Mouse (Mus musculus) forebrain, embryonic 14.5 days (tissue): Measurements from ENCODE around the gene Tpp1. TPM values are rescaled to one million over a fixed set of nuclear protein-coding genes. Genes with fewer than 3 reads are reported as not detected.

ENCODE experiments used
- ATAC-seq: fragments of 200-750 bp; cut with Nextera tagmentation; 2 replicates; pipeline ENCODE4 v1.8.0; 2017; ENCODE audit warnings: mild to moderate bottlenecking, moderate library complexity
- DNase-seq: peaks from one replicate; pipeline ENCODE4 v3.0.0-alpha.2; 2015; ENCODE audit warnings: low spot score
- H3K27ac ChIP-seq: fragments of 300-500 bp; sonication (generic); 2 replicates; pipeline ENCODE4 v1.5.1; 2014; ENCODE audit warnings: low read depth, mild to moderate bottlenecking, control low read depth, low read length, moderate library complexity
- H3K27me3 ChIP-seq: fragments of 300-500 bp; sonication (generic); replicated peaks from 2 replicates; pipeline ENCODE4 v1.6.1; 2014; ENCODE audit warnings: low read length, control low read depth, mixed read lengths; ENCODE audit not compliant: control insufficient read depth, insufficient read depth
- H3K36me3 ChIP-seq: fragments of 300-500 bp; sonication (generic); 2 replicates; pipeline ENCODE4 v1.6.1; 2014; ENCODE audit warnings: low read length, control low read depth; ENCODE audit not compliant: control insufficient read depth, insufficient read depth
- H3K4me1 ChIP-seq: fragments of 300-500 bp; sonication (generic); 2 replicates; pipeline ENCODE4 v1.6.1; 2014; ENCODE audit warnings: antibody characterized with exemption, low read length, control low read depth; ENCODE audit not compliant: control insufficient read depth, insufficient read depth
- H3K4me2 ChIP-seq: fragments of 300-500 bp; sonication (generic); 2 replicates; pipeline ENCODE4 v1.6.1; 2014; ENCODE audit warnings: mild to moderate bottlenecking, control low read depth, low read length
- H3K4me3 ChIP-seq: fragments of 300-500 bp; sonication (generic); 2 replicates; pipeline ENCODE4 v1.5.1; 2014; ENCODE audit warnings: low read depth, low read length, control low read depth
- H3K9ac ChIP-seq: fragments of 300-500 bp; sonication (generic); 2 replicates; pipeline ENCODE4 v1.6.1; 2014; ENCODE audit warnings: mild to moderate bottlenecking, low read length, control low read depth, moderate library complexity
- H3K9me3 ChIP-seq: fragments of 300-500 bp; sonication (generic); replicated peaks from 2 replicates; pipeline ENCODE4 v1.6.1; 2016; ENCODE audit warnings: low read length, control low read depth, mixed read lengths; ENCODE audit not compliant: control insufficient read depth
- WGBS: fragments of 180-500 bp; shearing (Covaris S2); extraction: QIAGEN DNeasy Blood & Tissue Kit; methylation state at CpG from one replicate; pipeline ENCODE4 v1.1.7; 2014; 5-methylcytosine and 5-hydroxymethylcytosine counted together
- polyA plus RNA-seq: library from polyadenylated mRNA; unstranded; fragments of >200 nt; fragmentation: Nextera tagmentation; extraction: Ambion mirVana; gene quantifications from 2 replicates; pipeline ENCODE4 v1.2.1, GENCODE M21; 2014

Tpp1 gene
- polyA plus RNA-seq, 1 experiment from 2014 or later, result 44.3 TPM

- DNase-seq, result no peak
- ATAC-seq, result no peak
- Histone ChIP-seq H3K4me3 (no peak overlapping the region), H3K9ac (peak overlapping the region; percentile 13), H3K4me2 (peak overlapping the region; percentile 73), H3K27ac (no peak overlapping the region), H3K27me3 (no peaks in the 10 kb centered on the region), H3K4me1 (peaks cover 37% of the 10 kb centered on the region), H3K9me3 (no peaks in the 10 kb centered on the region), H3K36me3 (peaks cover 65% of the 10 kb centered on the region)
- WGBS, result 61% methylated on average over 4 of the region's 4 CpGs
These were observed 31.8 kb upstream of the Tpp1 start for GRCm38 (mm10) chr7:105783861-105784260.

- Histone ChIP-seq H3K9me3 (no peaks in the 10 kb centered on the region), H3K36me3 (peaks cover 82% of the 10 kb centered on the region), H3K4me2 (no peak overlapping the region), H3K4me3 (no peak overlapping the region), H3K4me1 (peaks cover 22% of the 10 kb centered on the region), H3K27me3 (no peaks in the 10 kb centered on the region), H3K27ac (peak overlapping the region; percentile 58; the same call in 1 of the 2 replicates), H3K9ac (peak overlapping the region; percentile 22)
- WGBS, result 28% methylated on average over 4 of the region's 4 CpGs
- DNase-seq (peak; percentile 42), ATAC-seq (peak; percentile 55; the same call in 1 of the 2 replicates)
These were observed 26.7 kb upstream of the Tpp1 start for GRCm38 (mm10) chr7:105778553-105779265.

DNA sequence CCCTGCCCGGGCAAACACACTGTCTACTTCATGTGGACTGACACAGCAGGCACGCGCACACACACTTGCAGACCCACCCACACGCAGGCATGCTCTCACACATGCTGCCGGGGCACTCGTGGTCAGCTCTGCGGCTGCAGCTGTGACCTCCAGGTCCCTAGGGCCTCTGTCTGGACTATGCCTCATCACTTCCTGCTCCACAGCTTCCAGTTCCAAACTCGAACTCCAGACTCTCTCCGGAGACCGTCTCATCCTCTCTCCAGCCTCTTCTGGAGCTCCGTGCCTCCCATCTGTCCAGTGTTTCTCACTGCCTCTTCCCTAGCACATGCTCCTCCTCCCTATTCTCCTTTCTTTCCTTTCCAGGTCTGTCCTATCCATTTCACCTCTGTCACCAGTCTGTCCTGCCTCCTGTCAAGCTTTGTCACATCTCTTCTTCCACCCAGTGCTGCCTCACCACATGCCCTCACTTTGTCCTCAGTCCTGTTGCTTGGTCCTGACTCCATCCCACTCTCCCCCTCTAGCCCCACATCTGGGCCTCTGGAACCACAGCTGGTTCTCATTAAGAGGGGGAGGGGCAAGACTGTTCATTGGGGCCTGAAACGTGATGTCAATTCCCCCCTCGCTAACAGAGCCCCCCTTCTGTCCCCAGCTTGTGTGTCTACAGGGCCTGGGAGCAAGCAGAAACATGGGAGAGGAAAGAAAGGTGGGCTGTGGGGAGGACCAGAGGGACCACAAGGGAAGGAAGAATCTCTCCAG is 25.9 kb upstream of the Tpp1 start:
- DNase-seq (no peak), ATAC-seq (peak; percentile 41)
- Histone ChIP-seq H3K27me3 (no peaks in the 10 kb centered on the region), H3K4me1 (peaks cover 16% of the 10 kb centered on the region), H3K9me3 (no peaks in the 10 kb centered on the region), H3K4me3 (no peak overlapping the region), H3K9ac (peak overlapping the region; percentile 22; the same call in 1 of the 2 replicates), H3K27ac (no peak overlapping the region; the same call in 1 of the 2 replicates), H3K36me3 (peaks cover 81% of the 10 kb centered on the region), H3K4me2 (no peak overlapping the region)
- WGBS, result 77% methylated on average over 13 of the region's 13 CpGs

- H3K4me3 ChIP-seq, result no peak overlapping the region
- H3K36me3 ChIP-seq, result peaks cover 81% of the 10 kb centered on the region
- H3K27me3 ChIP-seq, result no peaks in the 10 kb centered on the region
- 91% methylated on average over 1 of the region's 1 CpGs for WGBS
- ATAC-seq (no peak), DNase-seq (no peak)
- H3K9ac ChIP-seq, result no peak overlapping the region
- no peak overlapping the region for H3K4me2 ChIP-seq
- H3K9me3 ChIP-seq, result no peaks in the 10 kb centered on the region
- no peak overlapping the region for H3K27ac ChIP-seq
- H3K4me1 ChIP-seq, result peaks cover 16% of the 10 kb centered on the region
These were observed 25.3 kb upstream of the Tpp1 start for GRCm38 (mm10) chr7:105777316-105777715.

- DNase-seq, result no peak
- WGBS, result 82% methylated on average over 2 of the region's 2 CpGs
- Histone ChIP-seq H3K4me1 (peaks cover 16% of the 10 kb centered on the region), H3K36me3 (peaks cover 81% of the 10 kb centered on the region), H3K27me3 (no peaks in the 10 kb centered on the region), H3K9ac (no peak overlapping the region), H3K27ac (no peak overlapping the region), H3K4me3 (no peak overlapping the region), H3K9me3 (no peaks in the 10 kb centered on the region), H3K4me2 (no peak overlapping the region)
- no peak for ATAC-seq
These were observed 24.0 kb upstream of the Tpp1 start for GRCm38 (mm10) chr7:105776026-105776425.

GRCm38 (mm10) chr7:105774661-105775060 is 22.6 kb upstream of the Tpp1 start:
- no peak overlapping the region for H3K27ac ChIP-seq
- WGBS, result 28% methylated on average over 8 of the region's 8 CpGs
- no peak overlapping the region for H3K4me3 ChIP-seq
- H3K36me3 ChIP-seq, result peaks cover 82% of the 10 kb centered on the region
- no peak overlapping the region for H3K4me2 ChIP-seq
- no peak for ATAC-seq
- H3K4me1 ChIP-seq, result peaks cover 16% of the 10 kb centered on the region
- no peaks in the 10 kb centered on the region for H3K27me3 ChIP-seq
- no peaks in the 10 kb centered on the region for H3K9me3 ChIP-seq
- H3K9ac ChIP-seq, result 0 out of 2 replicates have a peak overlapping the region, but pooled peaks have one; percentile 3
- no peak for DNase-seq

DNA sequence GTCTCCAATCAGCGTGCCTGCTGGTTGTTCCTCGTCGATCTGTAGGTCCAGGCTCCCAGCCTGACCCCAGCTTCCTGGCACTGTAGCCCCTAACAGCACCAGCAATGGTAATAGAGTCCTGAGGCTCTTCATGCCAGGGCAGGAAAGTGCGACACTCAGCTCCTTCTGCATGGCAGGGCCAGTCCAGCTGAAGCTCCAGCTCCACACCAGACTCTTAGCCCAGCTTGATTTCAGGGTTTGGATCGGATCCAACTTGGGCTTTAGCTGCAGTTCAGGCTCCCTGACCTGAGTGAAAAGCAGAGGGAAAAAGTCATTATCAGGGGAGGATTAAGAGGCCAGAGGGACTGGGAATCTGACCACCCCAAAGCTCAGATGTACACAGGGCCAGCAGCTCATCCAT is 21.0 kb upstream of the Tpp1 start:
- 92% methylated on average over 5 of the region's 5 CpGs for WGBS

DNA sequence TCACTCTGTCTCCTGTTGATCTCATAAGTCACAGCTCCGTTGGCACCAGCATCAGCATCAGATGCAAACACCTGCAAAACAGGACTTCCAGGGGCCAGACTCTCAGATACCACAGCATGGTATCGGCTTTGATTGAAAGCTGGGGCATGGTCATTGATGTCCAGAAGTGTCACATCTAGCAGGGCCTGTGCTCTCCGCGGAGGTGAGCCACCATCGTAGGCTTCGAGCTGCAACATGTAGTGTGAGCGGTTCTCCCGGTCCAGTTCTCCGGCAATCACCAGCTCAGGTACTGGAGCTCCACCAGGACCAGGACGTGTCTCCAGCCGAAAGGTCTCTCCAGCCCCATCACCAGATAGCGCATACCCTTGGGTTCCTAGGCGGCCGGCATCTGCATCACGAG is 20.3 kb upstream of the Tpp1 start:
- DNase-seq (no peak), ATAC-seq (no peak)
- H3K4me2 ChIP-seq, result no peak overlapping the region
- no peak overlapping the region for H3K4me3 ChIP-seq
- H3K36me3 ChIP-seq, result peaks cover 84% of the 10 kb centered on the region
- no peak overlapping the region for H3K9ac ChIP-seq
- no peak overlapping the region for H3K27ac ChIP-seq
- H3K4me1 ChIP-seq, result peaks cover 2% of the 10 kb centered on the region; the same call in 1 of the 2 replicates
- H3K9me3 ChIP-seq, result no peaks in the 10 kb centered on the region
- WGBS, result 96% methylated on average over 15 of the region's 15 CpGs
- H3K27me3 ChIP-seq, result no peaks in the 10 kb centered on the region

More for the DNA sequence above, 21.0 kb upstream of the Tpp1 start:
- H3K27me3 ChIP-seq, result no peaks in the 10 kb centered on the region
- H3K9ac ChIP-seq, result no peak overlapping the region
- peaks cover 5% of the 10 kb centered on the region; the same call in 1 of the 2 replicates for H3K4me1 ChIP-seq
- peaks cover 84% of the 10 kb centered on the region for H3K36me3 ChIP-seq
- no peaks in the 10 kb centered on the region for H3K9me3 ChIP-seq
- ATAC-seq (no peak), DNase-seq (no peak)
- no peak overlapping the region for H3K4me3 ChIP-seq
- no peak overlapping the region for H3K27ac ChIP-seq
- no peak overlapping the region for H3K4me2 ChIP-seq

GRCm38 (mm10) chr7:105769959-105770358 is 17.9 kb upstream of the Tpp1 start:
- Histone ChIP-seq H3K36me3 (peaks cover 95% of the 10 kb centered on the region), H3K4me2 (no peak overlapping the region), H3K9me3 (no peaks in the 10 kb centered on the region), H3K27ac (no peak overlapping the region), H3K4me1 (peaks cover 1% of the 10 kb centered on the region; the same call in 1 of the 2 replicates), H3K4me3 (no peak overlapping the region), H3K9ac (no peak overlapping the region), H3K27me3 (no peaks in the 10 kb centered on the region)
- DNase-seq, result no peak
- no peak for ATAC-seq
- 92% methylated on average over 3 of the region's 3 CpGs for WGBS
